Mouse (Mus musculus): Measurements from ENCODE around the gene Fads2. TPM values are rescaled to one million over a fixed set of nuclear protein-coding genes. Genes with fewer than 3 reads are reported as not detected.

Fads2 gene
- polyA plus RNA-seq, 1 experiment from 2014 or later, result 87.6 TPM

DNA sequence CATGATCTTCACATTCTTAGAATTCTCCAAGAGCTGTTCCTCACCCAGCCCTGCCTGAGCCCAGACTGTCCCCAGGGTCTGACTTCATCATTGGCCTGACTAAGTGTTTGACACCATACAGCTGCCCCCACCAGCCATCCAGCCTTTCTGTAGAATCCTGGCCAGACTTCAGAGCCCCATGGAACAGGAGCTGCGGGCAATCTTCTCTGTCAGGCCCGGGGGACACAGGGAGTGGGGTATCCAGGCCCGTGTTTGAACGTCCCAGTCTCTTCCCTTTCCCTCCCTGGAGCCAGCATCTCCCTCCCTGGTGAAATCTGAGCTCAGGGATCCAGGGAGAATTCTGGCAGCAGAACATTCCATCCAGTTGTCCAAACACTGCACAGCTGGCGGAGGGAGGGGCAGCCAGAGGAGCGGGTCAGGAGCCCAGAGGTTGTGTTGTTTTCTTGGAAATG is 88.7 kb downstream of the Fads2 start:
- H3K27ac ChIP-seq, result peak overlapping the region; percentile 90
- peak; percentile 88 for DNase-seq (ENCODE audit: low spot score)
- H3K4me1 ChIP-seq, result peaks cover 51% of the 10 kb centered on the region
- 15% methylated on average over 6 of the region's 6 CpGs for WGBS
- H3K27me3 ChIP-seq (ENCODE audit: insufficient read depth, poor library complexity, severe bottlenecking), result no peaks in the 10 kb centered on the region
- no peaks in the 10 kb centered on the region for H3K36me3 ChIP-seq
- H3K9me3 ChIP-seq, result no peaks in the 10 kb centered on the region
- peak overlapping the region; percentile 23; the same call in 1 of the 2 replicates for H3K4me3 ChIP-seq

Other genes starting within 250 kb of the Fads2 start
- gene Incenp, start 202.2 kb downstream of the Fads2 start, polyA plus RNA-seq (2016; fragmentation: Nextera tagmentation; extraction: Ambion mirVana), result 93.8 and 122 TPM in 2 replicates
- gene Fth1, start 121.1 kb downstream of the Fads2 start, polyA plus RNA-seq (2016; fragmentation: Nextera tagmentation; extraction: Ambion mirVana), result 1,706 and 1,823 TPM in 2 replicates
- gene Best1, start 100.1 kb downstream of the Fads2 start, polyA plus RNA-seq (2016; fragmentation: Nextera tagmentation; extraction: Ambion mirVana), result 0.73 and 0.95 TPM in 2 replicates
- 51.5 and 57.6 TPM in 2 replicates for gene Rab3il1, start 100.1 kb downstream of the Fads2 start, polyA plus RNA-seq (2016; fragmentation: Nextera tagmentation; extraction: Ambion mirVana)
- 16.5 and 19.0 TPM in 2 replicates for gene Fads3, start 60.2 kb downstream of the Fads2 start, polyA plus RNA-seq (2016; fragmentation: Nextera tagmentation; extraction: Ambion mirVana)
- 76.6 and 89.6 TPM in 2 replicates for gene Fads1, start 81.1 kb upstream of the Fads2 start, polyA plus RNA-seq (2016; fragmentation: Nextera tagmentation; extraction: Ambion mirVana)
- 384 and 400 TPM in 2 replicates for gene Tmem258, start 102.3 kb upstream of the Fads2 start, polyA plus RNA-seq (2016; fragmentation: Nextera tagmentation; extraction: Ambion mirVana)
- 96.5 and 128 TPM in 2 replicates for gene Fen1, start 102.4 kb upstream of the Fads2 start, polyA plus RNA-seq (2016; fragmentation: Nextera tagmentation; extraction: Ambion mirVana)
- 17.4 and 30.6 TPM in 2 replicates for gene Myrf, start 139.0 kb upstream of the Fads2 start, polyA plus RNA-seq (2016; fragmentation: Nextera tagmentation; extraction: Ambion mirVana)
- 1.2 TPM in 2 replicates for gene Dagla, start 203.1 kb upstream of the Fads2 start, polyA plus RNA-seq (2016; fragmentation: Nextera tagmentation; extraction: Ambion mirVana)

Measured in heart, embryonic 10.5 days (tissue).